Mouse (Mus musculus) embryonic fibroblast, embryonic 13.5 days (primary cell): ENCODE results near the gene Casp8ap2.

ENCODE experiments used
- CTCF ChIP-seq: IDR thresholded peaks from 2 replicates; pipeline ENCODE4 v1.5.1; 2011; ENCODE audit warnings: mild to moderate bottlenecking, control low read depth, low read length, moderate library complexity, borderline replicate concordance; ENCODE audit not compliant: insufficient read depth
- POLR2A ChIP-seq: IDR thresholded peaks from 2 replicates; pipeline ENCODE4 v1.6.1; 2011; ENCODE audit warnings: low read depth, mild to moderate bottlenecking, control low read depth, low read length, moderate library complexity

GRCm38 (mm10) chr4:32674025-32674424, 58.8 kb downstream of the Casp8ap2 start:
- TF ChIP-seq POLR2A (no peak), CTCF (no peak)
